Mouse (Mus musculus): Measurements from ENCODE around the gene Sh3bp5l. TPM values are rescaled to one million over a fixed set of nuclear protein-coding genes. Genes with fewer than 3 reads are reported as not detected.
"Not testable (repeated sequence)": the region's sequence is repeated elsewhere in the genome, so short reads cannot be mapped to it uniquely, and the experiment has no call there.

Sh3bp5l gene
- total RNA-seq, 2 experiments from 2014 or later: 54.1 to 59.7 TPM

DNA sequence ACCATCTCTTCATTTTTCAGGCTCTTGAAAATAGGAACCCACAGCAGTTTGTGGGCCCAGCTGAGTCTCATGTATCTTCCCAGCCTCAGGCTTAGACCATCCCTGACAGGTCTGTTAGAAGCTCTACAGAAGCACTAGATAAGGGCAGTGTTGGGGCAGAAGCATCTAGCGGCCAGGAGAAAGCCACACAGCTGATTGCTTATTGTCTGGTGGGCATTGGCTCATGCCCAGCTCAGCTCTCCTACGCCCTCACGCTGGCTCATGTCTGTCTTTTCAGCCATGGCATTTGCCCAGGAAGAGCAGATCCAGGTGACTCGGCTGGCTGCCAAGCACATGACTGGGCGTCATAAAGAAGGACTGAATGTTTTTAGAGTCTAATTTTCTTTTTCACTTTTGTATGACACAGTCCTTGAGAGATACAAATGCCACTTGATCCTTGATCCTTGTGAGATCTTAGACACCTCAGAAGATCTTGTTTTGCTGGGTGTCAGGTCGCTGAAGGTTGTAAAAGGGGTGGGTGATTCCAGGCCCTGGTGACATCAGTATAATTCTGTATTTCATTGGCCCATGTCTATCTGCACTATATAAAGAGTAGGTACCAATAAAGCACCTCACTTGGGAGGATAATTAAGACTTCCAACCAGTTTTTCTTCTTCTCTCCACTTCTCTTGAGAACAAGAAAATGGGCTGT, 27.5 kb downstream of the Sh3bp5l start:
- no peak for DNase-seq (ENCODE audit: low spot score in 2 of 2)
- intact Hi-C loops (cut with DNase I): no loop called here

DNA sequence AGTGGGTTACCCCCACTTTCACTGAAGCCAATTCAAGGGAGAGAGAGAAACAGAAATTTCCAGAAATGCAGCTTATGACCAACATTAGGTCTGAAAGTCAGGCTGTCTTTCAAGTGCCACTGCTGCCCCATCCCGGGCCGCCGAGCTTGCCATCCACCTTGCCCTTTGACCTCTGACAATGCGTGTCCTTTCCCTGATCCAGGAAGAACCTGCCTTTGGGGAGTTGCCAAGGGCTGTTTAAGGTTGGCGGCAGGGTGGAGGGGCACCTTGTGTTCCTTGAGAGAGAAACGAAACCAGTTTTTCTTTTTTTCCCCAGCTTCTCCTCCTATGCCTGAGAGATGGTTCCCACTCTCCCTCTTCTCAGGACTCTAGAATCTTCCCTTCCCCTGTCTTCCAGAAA, 32.0 kb downstream of the Sh3bp5l start:
- intact Hi-C loops (cut with DNase I); DNase-seq (ENCODE audit: low spot score in 2 of 2): not testable (repeated sequence)

- no peak for DNase-seq (ENCODE audit: low spot score in 2 of 2)
- intact Hi-C loops (cut with DNase I): no loop called here
These were observed 33.9 kb downstream of the Sh3bp5l start for GRCm38 (mm10) chr11:58364454-58364853.

- intact Hi-C loops (cut with DNase I); DNase-seq (ENCODE audit: low spot score in 2 of 2): not testable (repeated sequence)
These were observed 35.7 kb downstream of the Sh3bp5l start for GRCm38 (mm10) chr11:58366191-58366590.

- DNase-seq (ENCODE audit: low spot score in 2 of 2): no peak
- intact Hi-C loops (cut with DNase I): no loop called here
These were observed 46.7 kb downstream of the Sh3bp5l start for GRCm38 (mm10) chr11:58377273-58377672.

GRCm38 (mm10) chr11:58377686-58378085, 47.2 kb downstream of the Sh3bp5l start:
- intact Hi-C loops (cut with DNase I): no loop called here
- no peak for DNase-seq (ENCODE audit: low spot score in 2 of 2)

DNA sequence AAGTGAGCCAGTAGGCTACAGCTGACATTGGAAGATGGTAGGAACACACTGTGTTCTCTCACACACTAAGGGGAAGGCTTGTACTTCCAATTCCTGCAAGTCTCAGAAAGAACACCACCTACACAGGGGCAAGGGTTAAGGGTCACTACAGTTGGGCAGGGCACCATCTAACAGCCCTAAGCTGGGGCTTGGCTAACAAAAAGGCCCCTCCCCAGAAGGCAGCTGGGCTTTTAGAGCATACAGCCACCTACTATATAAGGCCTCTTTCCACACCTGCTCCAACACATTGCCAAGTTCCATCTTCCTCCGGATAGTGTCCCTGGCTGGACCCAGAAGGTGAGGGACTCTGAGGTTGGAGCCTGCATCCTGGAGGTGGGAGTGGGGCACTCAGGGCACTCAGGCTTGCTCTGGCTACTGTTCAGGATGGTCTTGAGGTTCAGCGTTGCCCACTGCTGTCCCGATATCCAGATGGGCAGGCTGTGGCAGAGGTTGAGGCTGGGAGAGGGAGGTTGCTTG, 48.3 kb downstream of the Sh3bp5l start, which contains the start of gene Lypd8:
Gene Lypd8, plus strand, starts transcription at position 281 of the 516 bp plus-strand sequence.
- intact Hi-C loops (cut with DNase I): no loop called here
- DNase-seq (ENCODE audit: low spot score in 2 of 2): no peak

DNA sequence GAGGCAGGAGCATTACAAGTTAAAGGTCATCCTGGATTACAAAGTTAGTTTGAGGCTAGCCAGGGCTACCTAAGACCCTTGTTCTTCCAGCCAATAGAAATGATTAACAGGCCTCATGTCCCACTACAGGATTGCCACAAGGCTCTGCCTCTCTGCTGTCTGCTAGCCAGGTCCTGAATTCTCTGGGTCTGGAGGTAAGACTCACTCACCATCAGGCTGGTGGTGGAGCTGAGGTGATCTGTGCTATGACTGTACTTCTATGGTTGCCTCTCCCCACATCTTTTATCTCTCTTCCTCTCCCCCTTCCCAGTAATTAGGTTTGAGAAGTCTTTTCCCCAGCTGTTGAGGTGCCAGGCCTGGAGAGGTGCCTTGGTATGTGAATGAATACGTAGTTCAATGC, 49.0 kb downstream of the Sh3bp5l start:
- no peak for DNase-seq (ENCODE audit: low spot score in 2 of 2)

GRCm38 (mm10) chr11:58382471-58382870, 51.9 kb downstream of the Sh3bp5l start:
- intact Hi-C loops (cut with DNase I): no loop called here
- no peak for DNase-seq (ENCODE audit: low spot score in 2 of 2)

More for the DNA sequence above, 49.0 kb downstream of the Sh3bp5l start:
- intact Hi-C loops (cut with DNase I): no loop called here

Other genes with a start within 250 kb of the Sh3bp5l start
- gene Gm12248, start 237.6 kb upstream of the Sh3bp5l start, total RNA-seq (2021): not detected
- 10 to 100 TPM; 52.1 to 54.3 TPM for gene Cnot8, start 226.6 kb upstream of the Sh3bp5l start, total RNA-seq (2021)
- gene Gemin5, start 162.2 kb upstream of the Sh3bp5l start, total RNA-seq (2021): 10 to 100 TPM; 16.0 to 18.0 TPM
- 10 to 100 TPM; 30.8 to 33.4 TPM for gene Mrpl22, start 159.1 kb upstream of the Sh3bp5l start, total RNA-seq (2021)
- gene Igtp, start 131.2 kb upstream of the Sh3bp5l start, total RNA-seq (2021): 1 to 10 TPM; 2.1 TPM
- gene Irgm2, start 131.1 kb upstream of the Sh3bp5l start, total RNA-seq (2021): 1 to 10 TPM; 1.6 to 1.7 TPM
- gene 4930438A08Rik, start 55.9 kb upstream of the Sh3bp5l start, total RNA-seq (2021): not detected
- 10 to 100 TPM; 20.0 to 21.3 TPM for gene Zfp692, start 23.7 kb upstream of the Sh3bp5l start, total RNA-seq (2021)
- gene Zfp672, start 385 bp upstream of the Sh3bp5l start, total RNA-seq (2021): 10 to 100 TPM; 48.6 to 52.7 TPM
- gene Lypd8, start 48.3 kb downstream of the Sh3bp5l start, total RNA-seq (2021): not detected
- gene 1810065E05Rik, start 90.4 kb downstream of the Sh3bp5l start, total RNA-seq (2021): not detected
- not detected for gene Gm12253, start 101.8 kb downstream of the Sh3bp5l start, total RNA-seq (2021)
- gene Lypd9, start 122.2 kb downstream of the Sh3bp5l start, total RNA-seq (2021): not detected
- not detected for gene Olfr30, start 131.5 kb downstream of the Sh3bp5l start, total RNA-seq (2021)
- not detected for gene Olfr332, start 161.8 kb downstream of the Sh3bp5l start, total RNA-seq (2021)
- not detected for gene Olfr331, start 171.8 kb downstream of the Sh3bp5l start, total RNA-seq (2021)
- gene Olfr330, start 204.1 kb downstream of the Sh3bp5l start, total RNA-seq (2021): not detected
- not detected for gene Olfr329-ps, start 215.7 kb downstream of the Sh3bp5l start, total RNA-seq (2021)
- gene Olfr328, start 224.9 kb downstream of the Sh3bp5l start, total RNA-seq (2021): under 1 TPM; 0.11 TPM
- not detected for gene Olfr224, start 239.8 kb downstream of the Sh3bp5l start, total RNA-seq (2021)
- not detected for gene Olfr325, start 247.0 kb downstream of the Sh3bp5l start, total RNA-seq (2021)

Data from left cerebral cortex, postnatal 14 days (tissue).